Mouse (Mus musculus): Measurements from ENCODE around the gene Mprip.
"Not testable (repeated sequence)": the region's sequence is repeated elsewhere in the genome, so short reads cannot be mapped to it uniquely, and the experiment has no call there.

The Mprip gene

GRCm38 (mm10) chr11:59661005-59661404, at the start of gene Mprip:
TSS of gene Mprip (plus strand) at chr11:59661305.
- DNase-seq (ENCODE audit: low spot score), result no peak

DNA sequence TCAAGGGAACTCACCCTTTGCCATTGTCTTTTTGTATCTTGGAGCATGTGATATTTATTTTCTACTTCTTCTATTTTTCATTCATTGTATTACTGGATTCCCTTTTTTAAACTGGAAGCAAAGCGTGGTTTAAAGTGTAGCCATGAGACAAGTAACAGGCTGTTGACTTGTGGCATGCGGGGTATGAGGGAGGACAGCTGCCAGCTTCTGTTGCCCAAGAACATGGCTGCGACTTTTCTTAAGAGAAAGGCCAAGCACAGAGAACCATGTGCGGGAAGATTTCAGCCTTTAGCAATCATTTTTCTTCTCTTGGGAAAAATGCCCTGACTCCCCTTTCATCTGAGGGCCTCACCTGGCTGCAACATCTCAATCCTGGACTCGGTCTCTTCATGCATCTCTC, 49.5 kb upstream of the Mprip start:
- DNase-seq (ENCODE audit: low spot score), result no peak

GRCm38 (mm10) chr11:59614120-59614519, 47.0 kb upstream of the Mprip start:
- DNase-seq (ENCODE audit: low spot score), result no peak

DNA sequence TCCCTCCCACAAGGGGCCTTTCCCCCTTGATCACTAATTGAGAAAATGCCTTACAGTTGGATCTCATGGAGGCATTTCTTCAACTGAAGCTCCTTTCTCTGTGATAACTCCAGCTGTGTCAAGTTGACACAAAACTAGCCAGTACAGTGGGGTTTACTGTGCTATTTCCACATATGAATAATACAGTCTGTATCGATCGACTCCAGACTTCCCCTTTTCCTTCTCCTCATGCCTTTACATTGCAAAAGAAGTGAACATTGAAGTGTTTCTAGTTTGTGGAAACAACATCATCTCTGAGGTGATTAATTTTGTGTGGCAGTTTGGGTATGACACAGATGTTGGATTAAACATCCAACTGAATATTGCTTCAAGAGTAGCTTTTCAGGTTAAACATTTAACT, 44.1 kb upstream of the Mprip start:
- not testable (repeated sequence) for DNase-seq (ENCODE audit: low spot score)

- no peak for DNase-seq (ENCODE audit: low spot score)
Measured at GRCm38 (mm10) chr11:59622214-59622613, 38.9 kb upstream of the Mprip start.

- no peak for DNase-seq (ENCODE audit: low spot score)
Measured at GRCm38 (mm10) chr11:59624017-59624630, 37.0 kb upstream of the Mprip start.

GRCm38 (mm10) chr11:59626192-59626591, 34.9 kb upstream of the Mprip start:
- DNase-seq (ENCODE audit: low spot score), result no peak

GRCm38 (mm10) chr11:59628177-59628576, 32.9 kb upstream of the Mprip start:
- no peak for DNase-seq (ENCODE audit: low spot score)

- DNase-seq (ENCODE audit: low spot score), result no peak
Measured at GRCm38 (mm10) chr11:59629871-59630270, 31.2 kb upstream of the Mprip start.

GRCm38 (mm10) chr11:59631980-59632379, 29.1 kb upstream of the Mprip start:
- DNase-seq (ENCODE audit: low spot score), result no peak

DNA sequence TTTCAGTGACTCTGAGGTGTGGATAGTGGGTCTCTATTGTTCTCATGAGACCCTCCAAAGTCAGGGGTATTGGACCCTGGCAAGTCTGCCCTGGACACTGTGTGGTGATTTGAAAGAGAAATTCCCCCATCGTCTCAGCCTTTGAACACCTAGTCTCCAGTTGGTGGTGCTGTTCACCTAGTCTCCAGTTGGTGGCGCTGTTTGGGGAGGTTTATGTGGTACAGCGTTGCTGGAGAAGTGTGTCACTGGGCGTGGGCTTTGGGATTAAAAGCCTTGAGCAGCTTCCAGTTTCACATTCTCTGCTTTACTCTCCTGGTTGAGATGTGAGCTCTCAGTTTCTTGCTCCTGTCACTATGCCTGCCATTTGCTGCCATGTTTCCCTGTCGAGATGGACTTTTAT, 28.1 kb upstream of the Mprip start:
- DNase-seq (ENCODE audit: low spot score), result no peak

- no peak for DNase-seq (ENCODE audit: low spot score)
Measured at GRCm38 (mm10) chr11:59634001-59634660, 27.0 kb upstream of the Mprip start.

DNA sequence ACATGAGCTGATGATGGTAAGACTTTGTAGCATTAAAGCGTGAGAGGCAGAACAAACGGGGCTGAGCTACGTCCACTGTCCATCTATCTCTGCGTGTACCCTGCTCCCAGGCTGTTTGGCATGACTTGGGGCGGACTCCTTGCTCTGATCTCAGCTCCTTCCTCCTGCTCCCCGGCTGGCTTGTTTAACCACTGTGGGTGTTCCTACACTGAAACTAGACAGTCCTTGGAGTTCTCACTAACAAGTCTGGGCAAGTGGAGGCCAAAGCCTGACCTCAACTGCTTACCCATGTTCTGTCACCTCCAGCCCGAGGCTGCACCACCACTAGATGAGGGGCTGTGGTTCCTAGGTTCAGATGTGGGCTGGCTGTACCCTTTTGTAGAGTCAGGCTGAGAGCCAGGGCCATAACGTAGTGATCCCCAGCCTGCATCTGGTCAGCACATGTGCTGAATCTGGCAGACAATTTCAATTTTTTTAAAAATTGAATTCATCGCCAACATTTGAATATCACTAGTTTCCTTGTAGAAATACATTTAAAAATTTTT, 25.8 kb upstream of the Mprip start:
- no peak for DNase-seq (ENCODE audit: low spot score)

- DNase-seq (ENCODE audit: low spot score), result no peak
Measured at GRCm38 (mm10) chr11:59635821-59636694, 25.0 kb upstream of the Mprip start.

DNA sequence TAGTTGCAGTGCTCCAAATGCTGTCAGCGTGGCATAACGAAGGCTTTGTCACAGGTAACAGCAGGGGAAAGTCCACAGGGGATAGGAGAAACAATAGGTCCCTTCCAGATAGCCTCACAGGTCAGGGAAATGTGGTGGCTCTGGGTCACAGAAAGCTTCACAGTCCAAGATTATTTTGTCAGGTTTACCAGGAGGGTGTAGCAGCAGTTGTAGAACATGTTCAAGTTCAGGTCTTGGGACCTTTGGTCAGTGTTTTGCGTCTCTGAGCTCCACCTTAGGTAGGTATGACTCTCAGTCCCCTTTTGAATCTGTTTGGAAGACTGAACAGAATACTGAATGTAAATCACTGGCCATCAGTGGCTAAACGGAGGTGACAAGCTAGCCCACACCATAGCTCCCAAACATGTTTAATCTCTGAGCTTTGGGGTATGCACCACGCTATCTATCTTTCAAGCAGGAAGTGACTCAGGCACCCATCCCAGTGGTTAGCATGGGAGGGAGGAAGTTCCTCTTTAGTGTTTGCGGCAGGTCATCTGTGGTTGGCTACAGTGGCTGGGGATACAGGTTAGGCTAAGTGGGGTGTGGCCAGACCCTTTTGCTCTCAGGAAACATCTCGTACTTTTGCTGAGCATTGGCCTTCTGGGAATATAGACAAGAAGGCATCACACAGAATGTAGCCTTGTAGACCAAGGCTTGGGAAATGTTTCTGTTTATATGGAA, 24.2 kb upstream of the Mprip start:
- no peak for DNase-seq (ENCODE audit: low spot score)

DNA sequence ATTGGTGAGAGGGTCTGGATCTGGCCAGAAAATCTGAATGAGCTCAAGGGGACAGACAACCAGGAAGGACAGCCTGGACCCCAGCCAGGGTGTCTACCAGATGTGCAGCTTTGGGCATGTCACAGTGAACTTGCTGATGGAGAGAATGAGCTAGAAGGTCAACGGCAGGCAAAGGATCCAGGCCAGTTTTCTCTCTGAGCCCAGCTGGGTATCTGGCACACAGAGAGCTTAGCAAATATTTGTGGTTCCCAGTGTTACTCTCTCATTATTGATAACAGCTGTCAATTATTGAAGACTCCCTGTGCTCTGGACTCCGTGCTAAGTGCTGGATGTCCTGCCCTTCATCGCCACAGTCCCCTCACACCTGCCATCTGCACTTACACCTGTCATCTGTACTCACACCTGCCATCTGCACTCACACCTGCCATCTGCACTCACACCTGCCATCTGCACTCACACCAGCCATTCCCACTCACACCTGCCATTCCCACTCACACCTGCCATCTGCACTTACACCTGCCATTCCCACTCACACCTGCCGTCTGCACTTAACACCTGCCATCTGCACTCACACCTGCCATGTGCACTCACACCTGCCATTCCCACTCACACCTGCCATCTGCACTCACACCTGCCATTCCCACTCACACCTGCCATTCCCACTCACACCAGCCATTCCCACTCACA, 21.0 kb upstream of the Mprip start:
- DNase-seq (ENCODE audit: low spot score), result no peak

- no peak for DNase-seq (ENCODE audit: low spot score)
Measured at GRCm38 (mm10) chr11:59641227-59641626, 19.9 kb upstream of the Mprip start.

GRCm38 (mm10) chr11:59642420-59642819, 18.7 kb upstream of the Mprip start:
- no peak for DNase-seq (ENCODE audit: low spot score)

DNA sequence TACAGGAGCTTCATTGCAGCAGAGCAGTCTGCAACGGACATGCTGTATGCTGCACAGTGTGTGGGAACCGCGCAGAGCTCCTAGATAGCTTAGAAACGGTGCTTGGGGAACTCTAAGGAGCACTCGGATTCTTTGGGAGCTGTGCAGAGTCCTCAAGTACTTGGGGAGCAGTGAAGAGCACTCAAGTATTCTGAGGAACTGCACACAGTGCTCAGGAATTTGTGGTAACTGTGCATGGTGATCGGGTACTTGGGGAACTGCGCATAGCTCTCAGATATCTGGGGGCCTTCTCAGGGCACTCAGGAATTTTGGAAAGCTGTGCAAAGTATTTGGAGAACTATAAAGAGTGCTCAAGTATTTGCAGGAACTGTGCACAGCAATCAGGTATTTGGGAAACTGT, 16.1 kb upstream of the Mprip start:
- no peak for DNase-seq (ENCODE audit: low spot score)

- DNase-seq (ENCODE audit: low spot score), result no peak
Measured at GRCm38 (mm10) chr11:59649058-59649457, 12.0 kb upstream of the Mprip start.

DNA sequence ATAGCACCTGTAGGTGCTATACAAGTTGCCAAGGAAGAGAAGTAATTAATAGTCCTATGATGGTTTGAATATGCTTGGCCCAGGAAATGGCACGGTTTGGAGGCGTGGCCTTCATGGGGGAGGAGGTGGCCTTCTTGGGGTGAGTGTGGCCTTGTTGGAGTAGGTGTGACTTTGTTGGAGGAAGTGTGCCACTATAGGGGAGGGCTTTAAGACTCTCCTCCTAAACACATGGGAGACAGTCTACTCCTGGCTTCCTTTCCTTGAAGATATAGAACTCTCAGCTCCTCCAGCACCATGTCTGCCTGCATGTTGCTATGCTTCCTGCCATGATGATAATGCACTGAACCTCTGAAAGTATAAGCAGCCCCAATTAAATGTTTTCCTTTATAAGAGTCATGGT, 8.1 kb upstream of the Mprip start:
- no peak for DNase-seq (ENCODE audit: low spot score)
